Mouse (Mus musculus) intestine, embryonic 14.5 days (tissue): ENCODE measurements at regions not wholly inside any gene's neighbourhood (a gene's known extent, or its start where the extent isn't known, plus 50 kb on each side); places are given as distances from the start of the nearest gene placed in this dataset.

ENCODE experiments used
- ATAC-seq: fragments of 200-750 bp; cut with Nextera tagmentation; replicated peaks from 2 replicates; pipeline ENCODE4 v1.8.0; 2017; ENCODE audit warnings: low read depth, moderate number of reproducible peaks, moderate TSS enrichment, moderate library complexity; ENCODE audit not compliant: low FRiP score, low TSS enrichment
- DNase-seq: peaks from one replicate; pipeline ENCODE4 v3.0.0-alpha.2; 2018; ENCODE audit warnings: low spot score
- H3K27ac ChIP-seq: fragments of 300-500 bp; sonication (generic); 2 replicates; pipeline ENCODE4 v1.5.1; 2014; ENCODE audit warnings: low read depth, mild to moderate bottlenecking, control low read depth
- H3K27me3 ChIP-seq: fragments of 300-500 bp; sonication (generic); replicated peaks from 2 replicates; pipeline ENCODE4 v1.6.1; 2014; ENCODE audit warnings: low read length, control low read depth; ENCODE audit not compliant: control insufficient read depth, insufficient read depth
- H3K36me3 ChIP-seq: fragments of 300-500 bp; sonication (generic); 2 replicates; pipeline ENCODE4 v1.6.1; 2014; ENCODE audit warnings: low read length, control low read depth; ENCODE audit not compliant: control insufficient read depth, insufficient read depth
- H3K4me1 ChIP-seq: fragments of 300-500 bp; sonication (generic); replicated peaks from 2 replicates; pipeline ENCODE4 v1.6.1; 2014; ENCODE audit warnings: low read length, control low read depth, mixed read lengths; ENCODE audit not compliant: control insufficient read depth, insufficient read depth
- H3K4me2 ChIP-seq: fragments of 300-500 bp; sonication (generic); 2 replicates; pipeline ENCODE4 v1.6.1; 2014; ENCODE audit warnings: low read length
- H3K4me3 ChIP-seq: fragments of 300-500 bp; sonication (generic); 2 replicates; pipeline ENCODE4 v1.5.1; 2014; ENCODE audit warnings: low read depth, low read length, control low read depth, mixed read lengths
- H3K9ac ChIP-seq: fragments of 300-500 bp; sonication (generic); 2 replicates; pipeline ENCODE4 v1.6.1; 2014; ENCODE audit warnings: mild to moderate bottlenecking, low read length
- H3K9me3 ChIP-seq: fragments of 300-500 bp; sonication (generic); 2 replicates; pipeline ENCODE4 v1.6.1; 2016; ENCODE audit warnings: low read length, control low read depth; ENCODE audit not compliant: control insufficient read depth
- WGBS: fragments of 180-500 bp; shearing (Covaris S2); extraction: QIAGEN DNeasy Blood & Tissue Kit; methylation state at CpG from one replicate; pipeline ENCODE4 v1.1.7; 2014; 5-methylcytosine and 5-hydroxymethylcytosine counted together

GRCm38 (mm10) chr9:79295306-79295705, 423.3 kb downstream of the Col12a1 start:
- 77% methylated on average over 3 of the region's 3 CpGs for WGBS
- no peak for DNase-seq
- no peak for ATAC-seq

GRCm38 (mm10) chr9:79301580-79301979, 417.1 kb downstream of the Col12a1 start:
- WGBS, result 87% methylated on average over 3 of the region's 3 CpGs
- Histone ChIP-seq H3K9me3 (0 out of 2 replicates have a peak, but pooled peaks cover 3% of the 10 kb centered on the region), H3K27ac (no peak overlapping the region), H3K36me3 (no peaks in the 10 kb centered on the region), H3K27me3 (no peaks in the 10 kb centered on the region), H3K4me1 (no peaks in the 10 kb centered on the region), H3K9ac (no peak overlapping the region), H3K4me2 (no peak overlapping the region), H3K4me3 (no peak overlapping the region)
- ATAC-seq (no peak), DNase-seq (no peak)

More at GRCm38 (mm10) chr9:79295306-79295705, 423.3 kb downstream of the Col12a1 start:
- Histone ChIP-seq H3K9me3 (0 out of 2 replicates have a peak, but pooled peaks cover 2% of the 10 kb centered on the region), H3K36me3 (no peaks in the 10 kb centered on the region), H3K4me1 (no peaks in the 10 kb centered on the region), H3K27me3 (no peaks in the 10 kb centered on the region), H3K4me2 (no peak overlapping the region), H3K4me3 (no peak overlapping the region), H3K9ac (no peak overlapping the region), H3K27ac (no peak overlapping the region)

GRCm38 (mm10) chr9:79310591-79310990, 408.0 kb downstream of the Col12a1 start:
- Histone ChIP-seq H3K4me3 (no peak overlapping the region), H3K9me3 (no peaks in the 10 kb centered on the region), H3K36me3 (no peaks in the 10 kb centered on the region), H3K27ac (no peak overlapping the region), H3K9ac (no peak overlapping the region), H3K4me1 (no peaks in the 10 kb centered on the region), H3K4me2 (no peak overlapping the region), H3K27me3 (no peaks in the 10 kb centered on the region)
- WGBS, result 33% methylated on average over 3 of the region's 3 CpGs
- no peak for ATAC-seq
- no peak for DNase-seq

- no peak overlapping the region for H3K27ac ChIP-seq
- DNase-seq (no peak), ATAC-seq (no peak)
- H3K36me3 ChIP-seq, result no peaks in the 10 kb centered on the region
- H3K9me3 ChIP-seq, result no peaks in the 10 kb centered on the region
- H3K27me3 ChIP-seq, result no peaks in the 10 kb centered on the region
- H3K4me3 ChIP-seq, result no peak overlapping the region
- H3K4me2 ChIP-seq, result no peak overlapping the region
- H3K9ac ChIP-seq, result no peak overlapping the region
- no peaks in the 10 kb centered on the region for H3K4me1 ChIP-seq
Measured at GRCm38 (mm10) chr9:79317411-79317810, 401.2 kb downstream of the Col12a1 start.

- Histone ChIP-seq H3K4me1 (no peaks in the 10 kb centered on the region), H3K4me3 (no peak overlapping the region), H3K36me3 (no peaks in the 10 kb centered on the region), H3K9ac (no peak overlapping the region), H3K27ac (no peak overlapping the region), H3K4me2 (no peak overlapping the region), H3K27me3 (no peaks in the 10 kb centered on the region), H3K9me3 (0 out of 2 replicates have a peak, but pooled peaks cover 7% of the 10 kb centered on the region)
- DNase-seq (no peak), ATAC-seq (no peak)
- WGBS, result 91% methylated on average over 15 of the region's 15 CpGs
Measured at GRCm38 (mm10) chr9:79346371-79347096, 372.1 kb downstream of the Col12a1 start.

GRCm38 (mm10) chr9:79392020-79392419, 326.6 kb downstream of the Col12a1 start:
- 84% methylated on average over 2 of the region's 2 CpGs for WGBS

GRCm38 (mm10) chr9:79414989-79415388, 303.6 kb downstream of the Col12a1 start:
- no peak overlapping the region for H3K4me2 ChIP-seq
- no peaks in the 10 kb centered on the region for H3K4me1 ChIP-seq
- H3K27ac ChIP-seq, result no peak overlapping the region
- ATAC-seq, result no peak
- no peaks in the 10 kb centered on the region for H3K9me3 ChIP-seq
- no peaks in the 10 kb centered on the region for H3K36me3 ChIP-seq
- H3K4me3 ChIP-seq, result no peak overlapping the region
- no peaks in the 10 kb centered on the region for H3K27me3 ChIP-seq
- no peak for DNase-seq
- H3K9ac ChIP-seq, result no peak overlapping the region

More at GRCm38 (mm10) chr9:79392020-79392419, 326.6 kb downstream of the Col12a1 start:
- Histone ChIP-seq H3K4me3 (no peak overlapping the region), H3K27me3 (no peaks in the 10 kb centered on the region), H3K27ac (no peak overlapping the region), H3K9ac (no peak overlapping the region), H3K4me1 (no peaks in the 10 kb centered on the region), H3K4me2 (no peak overlapping the region), H3K9me3 (no peaks in the 10 kb centered on the region), H3K36me3 (no peaks in the 10 kb centered on the region)
- no peak for DNase-seq
- ATAC-seq, result no peak

GRCm38 (mm10) chr9:79430417-79430816, 288.2 kb downstream of the Col12a1 start:
- 62% methylated on average over 1 of the region's 1 CpGs for WGBS
- DNase-seq (no peak), ATAC-seq (no peak)
- no peaks in the 10 kb centered on the region for H3K4me1 ChIP-seq
- no peak overlapping the region for H3K4me3 ChIP-seq
- no peaks in the 10 kb centered on the region for H3K36me3 ChIP-seq
- no peak overlapping the region for H3K27ac ChIP-seq
- no peak overlapping the region for H3K4me2 ChIP-seq
- H3K27me3 ChIP-seq, result no peaks in the 10 kb centered on the region
- no peaks in the 10 kb centered on the region for H3K9me3 ChIP-seq
- no peak overlapping the region for H3K9ac ChIP-seq

GRCm38 (mm10) chr9:79437636-79438035, 281.0 kb downstream of the Col12a1 start:
- Histone ChIP-seq H3K4me1 (peaks cover 4% of the 10 kb centered on the region; the same call in 1 of the 2 replicates), H3K9me3 (no peaks in the 10 kb centered on the region), H3K4me3 (no peak overlapping the region), H3K36me3 (no peaks in the 10 kb centered on the region), H3K27ac (no peak overlapping the region), H3K27me3 (no peaks in the 10 kb centered on the region), H3K9ac (no peak overlapping the region), H3K4me2 (no peak overlapping the region)
- ATAC-seq, result no peak
- no peak for DNase-seq
- 80% methylated on average over 3 of the region's 3 CpGs for WGBS
